10 mouse cellular contexts compared by ENCODE assay signal in the genomic region with DNA sequence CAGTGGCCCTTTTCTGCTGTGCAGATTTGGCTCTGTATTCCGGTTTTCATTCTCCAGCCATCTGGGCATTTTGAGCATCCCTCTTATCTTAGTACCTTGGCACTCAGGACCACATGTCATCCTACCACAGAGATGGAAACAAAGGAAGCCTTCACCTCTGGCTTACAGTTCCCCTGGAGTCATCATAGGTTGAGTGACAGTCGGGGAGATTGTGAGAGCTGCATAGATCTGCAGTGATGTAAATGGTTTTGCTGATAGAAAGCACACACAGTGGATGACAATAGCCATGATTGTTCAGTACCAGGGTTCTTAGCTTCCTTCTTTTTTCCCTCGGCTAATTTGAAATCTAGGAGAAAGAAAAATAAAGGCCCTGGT.
DNase-seq lines count a peak whose midpoint lies in the region; ATAC-seq and TF ChIP-seq lines count a peak whose summit lies in the region.
"Had no signal": no experiment of that assay in that cellular context is flagged by ENCODE, and none has a peak within 500 bp of the region (broad histone marks: within the 10 kb centered on the region; RNA-seq: fewer than 3 reads in every experiment).

No protein-coding gene starts in this region.

- no peaks in the 10 kb centered on the region for H3K36me3 ChIP-seq in heart, embryonic 15.5 days
- no peaks in the 10 kb centered on the region for H3K36me3 ChIP-seq in embryonic facial prominence, embryonic 12.5 days
- no peaks in the 10 kb centered on the region for H3K36me3 ChIP-seq in forebrain, postnatal 0 days (ENCODE audit: insufficient read depth)
- H3K36me3 ChIP-seq in midbrain, embryonic 14.5 days (ENCODE audit: control insufficient read depth, insufficient read depth, low read length), result no peaks in the 10 kb centered on the region
- H3K36me3 ChIP-seq: limb, embryonic 13.5 days had no signal

- no peak for ATAC-seq in heart, embryonic 15.5 days (replicated peaks; ENCODE audit: insufficient number of reproducible peaks, insufficient read depth, low FRiP score, low read depth)
- no peak for ATAC-seq in embryonic facial prominence, embryonic 12.5 days (ENCODE audit: insufficient number of reproducible peaks, insufficient read depth, low FRiP score, low TSS enrichment)
- peak; percentile 60; the same call in 1 of the 2 replicates for ATAC-seq in forebrain, postnatal 0 days
- no peak for ATAC-seq in midbrain, embryonic 14.5 days (ENCODE audit: low FRiP score, low TSS enrichment)

- H3K9ac ChIP-seq in heart, embryonic 15.5 days, result no peak overlapping the region
- no peak overlapping the region for H3K9ac ChIP-seq in embryonic facial prominence, embryonic 12.5 days
- H3K9ac ChIP-seq in forebrain, postnatal 0 days, result no peak overlapping the region
- no peak overlapping the region for H3K9ac ChIP-seq in midbrain, embryonic 14.5 days (replicated peaks; ENCODE audit: low read length)
- H3K9ac ChIP-seq: limb, embryonic 13.5 days had no signal

- H3K4me2 ChIP-seq in heart, embryonic 15.5 days, result no peak overlapping the region
- no peak overlapping the region for H3K4me2 ChIP-seq in embryonic facial prominence, embryonic 12.5 days (replicated peaks)
- H3K4me2 ChIP-seq in forebrain, postnatal 0 days (ENCODE audit: low read depth), result no peak overlapping the region
- no peak overlapping the region for H3K4me2 ChIP-seq in midbrain, embryonic 14.5 days (ENCODE audit: low read length)
- H3K4me2 ChIP-seq: limb, embryonic 13.5 days had no signal

- H3K4me1 ChIP-seq in heart, embryonic 15.5 days (replicated peaks), result peaks cover 40% of the 10 kb centered on the region
- H3K4me1 ChIP-seq in embryonic facial prominence, embryonic 12.5 days, result peaks cover 47% of the 10 kb centered on the region
- 0 out of 2 replicates have a peak, but pooled peaks cover 3% of the 10 kb centered on the region for H3K4me1 ChIP-seq in forebrain, postnatal 0 days (ENCODE audit: insufficient read depth)
- 0 out of 2 replicates have a peak, but pooled peaks cover 6% of the 10 kb centered on the region for H3K4me1 ChIP-seq in midbrain, embryonic 14.5 days (ENCODE audit: control insufficient read depth, insufficient read depth, low read length)

- no peak overlapping the region for H3K4me3 ChIP-seq in heart, embryonic 15.5 days
- no peak overlapping the region for H3K4me3 ChIP-seq in embryonic facial prominence, embryonic 12.5 days
- H3K4me3 ChIP-seq in forebrain, postnatal 0 days (ENCODE audit: low read depth, low read length), result no peak overlapping the region
- no peak overlapping the region for H3K4me3 ChIP-seq in midbrain, embryonic 14.5 days (replicated peaks; ENCODE audit: low read depth, low read length)
- H3K4me3 ChIP-seq: limb, embryonic 13.5 days; megakaryocyte, embryonic 14.5 days had no signal

- peak overlapping the region; percentile 83 for H3K27ac ChIP-seq in heart, embryonic 15.5 days
- peak overlapping the region; percentile 75 for H3K27ac ChIP-seq in embryonic facial prominence, embryonic 12.5 days
- peak overlapping the region; percentile 72 for H3K27ac ChIP-seq in forebrain, postnatal 0 days (ENCODE audit: low read depth, low read length)
- H3K27ac ChIP-seq in midbrain, embryonic 14.5 days (replicated peaks; ENCODE audit: low read depth, low read length), result peak overlapping the region; percentile 60; the same call in 1 of the 2 replicates
- H3K27ac ChIP-seq: limb, embryonic 13.5 days had no signal

- DNase-seq in heart, adult 9 months (ENCODE audit: low spot score in 2 of 2), result no peak
- DNase-seq in forebrain, postnatal 0 days, result no peak
- no peak for DNase-seq in midbrain, embryonic 14.5 days
- no peak for DNase-seq in embryo, embryonic 10 days (ENCODE audit: low spot score)
- no peak for DNase-seq in spleen, adult 18-20 months
- no peak for DNase-seq in frontal cortex, postnatal 36 days (ENCODE audit: low spot score in 2 of 2)

- H3K27me3 ChIP-seq in heart, embryonic 15.5 days, result no peaks in the 10 kb centered on the region
- no peaks in the 10 kb centered on the region for H3K27me3 ChIP-seq in embryonic facial prominence, embryonic 12.5 days
- H3K27me3 ChIP-seq in forebrain, postnatal 0 days (ENCODE audit: insufficient read depth, low read length), result no peaks in the 10 kb centered on the region
- H3K27me3 ChIP-seq in midbrain, embryonic 14.5 days (ENCODE audit: control insufficient read depth, insufficient read depth, low read length), result no peaks in the 10 kb centered on the region
- H3K27me3 ChIP-seq: limb, embryonic 13.5 days; megakaryocyte, embryonic 14.5 days had no signal

- no peaks in the 10 kb centered on the region for H3K9me3 ChIP-seq in heart, embryonic 15.5 days (replicated peaks)
- H3K9me3 ChIP-seq in embryonic facial prominence, embryonic 12.5 days, result no peaks in the 10 kb centered on the region
- H3K9me3 ChIP-seq in forebrain, postnatal 0 days (ENCODE audit: low read length), result no peaks in the 10 kb centered on the region
- H3K9me3 ChIP-seq in midbrain, embryonic 14.5 days (ENCODE audit: control insufficient read depth, low read length), result no peaks in the 10 kb centered on the region
- H3K9me3 ChIP-seq: limb, embryonic 13.5 days had no signal

- 42% methylated on average over 3 of the region's 3 CpGs for WGBS in heart, embryonic 15.5 days
- WGBS in embryonic facial prominence, embryonic 12.5 days, result 32% methylated on average over 3 of the region's 3 CpGs
- WGBS in forebrain, postnatal 0 days, result 21% methylated on average over 3 of the region's 3 CpGs
- WGBS in midbrain, embryonic 14.5 days, result 36% methylated on average over 3 of the region's 3 CpGs

- TF ChIP-seq CTCF in forebrain, postnatal 0 days (IDR thresholded peaks at IDR 0.05; ENCODE audit: low read depth), result no peak
